Mouse (Mus musculus) cortical plate, adult 2 months (tissue): ENCODE data around the gene Gm37240.

Source experiments
- CTCF ChIP-seq: fragments of 200-500 bp; IDR thresholded peaks from 2 replicates; pipeline ENCODE4 v1.5.1; 2011; ENCODE audit warnings: mild to moderate bottlenecking, control low read depth, low read length; ENCODE audit not compliant: insufficient read depth; ENCODE audit errors: extremely low read depth
- POLR2A ChIP-seq: fragments of 200-500 bp; IDR thresholded peaks from 2 replicates; pipeline ENCODE4 v1.6.1; 2011; ENCODE audit warnings: mild to moderate bottlenecking, low read length, control low read depth; ENCODE audit not compliant: insufficient read depth; ENCODE audit errors: extremely low read depth

DNA sequence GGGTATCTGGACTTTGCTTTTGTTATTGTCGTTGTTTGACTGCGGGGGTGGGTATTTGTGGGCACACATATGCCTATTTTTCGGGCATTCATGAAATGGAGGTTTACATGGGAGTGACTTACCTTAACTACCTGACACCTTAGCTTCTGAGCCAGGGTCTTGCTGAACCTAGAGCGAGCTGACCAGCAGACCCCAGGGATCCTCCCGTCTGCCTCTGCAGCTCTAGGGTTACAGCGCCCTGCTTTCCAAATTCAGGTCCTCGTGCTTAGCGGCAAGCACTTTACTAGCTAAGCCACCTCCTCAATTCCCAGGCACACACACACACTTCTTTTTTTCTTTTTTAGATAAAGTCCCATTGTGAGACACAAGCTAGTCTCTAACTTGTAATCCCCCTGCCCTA, 36.0 kb upstream of the Gm37240 start:
- TF ChIP-seq CTCF: no peak
- TF ChIP-seq POLR2A: no peak
